14 mouse cellular contexts compared by ENCODE assay signal in the genomic region with DNA sequence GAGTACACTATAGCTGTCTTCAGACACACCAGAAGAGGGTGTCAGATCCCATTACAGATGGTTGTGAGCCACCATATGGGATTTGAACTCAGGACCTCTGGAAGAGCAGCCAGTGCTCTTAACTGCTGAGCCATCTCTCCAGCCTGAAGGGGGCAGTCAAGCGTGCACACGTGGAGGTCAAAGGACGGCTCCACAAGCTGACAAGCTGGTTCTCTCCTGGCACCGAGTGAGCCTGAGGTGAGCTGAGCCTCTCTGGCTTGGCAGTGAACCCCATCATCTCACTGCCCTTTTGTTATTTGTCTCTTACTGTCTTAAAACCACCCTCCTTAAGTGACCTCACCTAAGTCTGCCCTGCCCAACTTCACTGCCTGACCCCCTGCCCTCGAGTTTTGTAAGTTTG. TPM values are rescaled to one million over a fixed set of nuclear protein-coding genes. Genes with fewer than 3 reads are reported as not detected.
A peak's percentile ranks its signal among the peaks of the same experiment; 100 is the strongest.
DNase-seq lines count a peak whose midpoint lies in the region; ATAC-seq and TF ChIP-seq lines count a peak whose summit lies in the region.
"Had no signal": no experiment of that assay in that cellular context is flagged by ENCODE, and none has a peak within 500 bp of the region (broad histone marks: within the 10 kb centered on the region; RNA-seq: fewer than 3 reads in every experiment).

No protein-coding gene starts in this region.

- DNase-seq in testis, postnatal 14 days (ENCODE audit: low spot score) = no peak
- peak; percentile 80 for DNase-seq in ZHBTc4 (ENCODE audit: low read depth, low spot score)
- no peak for DNase-seq in heart, postnatal 10 days
- DNase-seq in layer of hippocampus, postnatal 36 days = no peak
- DNase-seq: adrenal gland, postnatal 14 days; lung, postnatal 4 days had no signal

- H3K4me2 ChIP-seq in intestine, postnatal 0 days (replicated peaks; ENCODE audit: low read depth) = no peak overlapping the region
- no peak overlapping the region for H3K4me2 ChIP-seq in intestine, embryonic 16.5 days (ENCODE audit: low read depth, low read length)
- H3K4me2 ChIP-seq in myocyte (ENCODE audit: low read depth) = no peak overlapping the region
- H3K4me2 ChIP-seq: heart, embryonic 13.5 days; intestine, embryonic 15.5 days had no signal

- no peak overlapping the region for H3K27ac ChIP-seq in intestine, postnatal 0 days (ENCODE audit: low read depth, low read length)
- no peak overlapping the region for H3K27ac ChIP-seq in intestine, embryonic 16.5 days (ENCODE audit: low read length)
- no peak overlapping the region for H3K27ac ChIP-seq in testis, adult 2 months (ENCODE audit: control insufficient read depth, insufficient read depth, low read depth, low read length)
- H3K27ac ChIP-seq: intestine, embryonic 15.5 days had no signal

- no peak for ATAC-seq in intestine, postnatal 0 days
- no peak for ATAC-seq in intestine, embryonic 16.5 days
- ATAC-seq: intestine, embryonic 15.5 days had no signal

- H3K36me3 ChIP-seq in intestine, postnatal 0 days (ENCODE audit: control insufficient read depth, insufficient read depth) = peaks cover 26% of the 10 kb centered on the region
- H3K36me3 ChIP-seq in intestine, embryonic 16.5 days (ENCODE audit: control insufficient read depth, insufficient read depth, low read length) = peaks cover 12% of the 10 kb centered on the region
- peaks cover 5% of the 10 kb centered on the region for H3K36me3 ChIP-seq in testis, adult 2 months (ENCODE audit: control insufficient read depth, insufficient read depth, low read length)
- peaks cover 22% of the 10 kb centered on the region for H3K36me3 ChIP-seq in myocyte (ENCODE audit: control insufficient read depth, insufficient read depth)

- H3ac ChIP-seq in myocyte (ENCODE audit: control insufficient read depth, insufficient read length) = no peak overlapping the region

- 0 out of 2 replicates have a peak, but pooled peaks cover 5% of the 10 kb centered on the region for H3K4me1 ChIP-seq in intestine, postnatal 0 days (replicated peaks; ENCODE audit: control insufficient read depth, insufficient read depth, low read length)
- H3K4me1 ChIP-seq in intestine, embryonic 16.5 days (ENCODE audit: control insufficient read depth, insufficient read depth, low read length) = peaks cover 10% of the 10 kb centered on the region
- H3K4me1 ChIP-seq in testis, adult 2 months (ENCODE audit: control insufficient read depth, insufficient read depth, low read length) = peaks cover 5% of the 10 kb centered on the region

- 35% methylated on average over 5 of the region's 5 CpGs for whole genome bisulfite sequencing in intestine, postnatal 0 days
- 49% methylated on average over 5 of the region's 5 CpGs for WGBS in intestine, embryonic 16.5 days

- no peak for TF ChIP-seq POLR2A in testis, adult 2 months (IDR thresholded peaks at IDR 0.05; ENCODE audit: control insufficient read depth, low read depth, low read length)
- no peak for TF ChIP-seq POLR2A in myocyte (IDR thresholded peaks at IDR 0.05; ENCODE audit: insufficient read length, low read depth)

- no peaks in the 10 kb centered on the region for H3K9me3 ChIP-seq in intestine, postnatal 0 days (ENCODE audit: control insufficient read depth)
- no peaks in the 10 kb centered on the region for H3K9me3 ChIP-seq in intestine, embryonic 16.5 days (ENCODE audit: control insufficient read depth, low read length)
- H3K9me3 ChIP-seq: heart, embryonic 13.5 days; intestine, embryonic 15.5 days had no signal

- H3K4me3 ChIP-seq in intestine, postnatal 0 days (ENCODE audit: low read depth, low read length) = no peak overlapping the region
- no peak overlapping the region for H3K4me3 ChIP-seq in intestine, embryonic 16.5 days (ENCODE audit: low read length)
- H3K4me3 ChIP-seq in testis, adult 2 months (ENCODE audit: control insufficient read depth, low read depth, low read length) = no peak overlapping the region
- no peak overlapping the region for H3K4me3 ChIP-seq in myocyte
- H3K4me3 ChIP-seq: heart, embryonic 13.5 days; intestine, embryonic 15.5 days had no signal

- peak; percentile 57 for TF ChIP-seq CTCF in intestine, postnatal 0 days (IDR thresholded peaks at IDR 0.05; ENCODE audit: low read depth)
- peak; percentile 8; the same call in 1 of the 2 replicates for TF ChIP-seq CTCF in testis, adult 2 months (IDR thresholded peaks at IDR 0.05; ENCODE audit: control insufficient read depth, insufficient read depth, insufficient replicate concordance, low read depth, low read length)

- H3K9ac ChIP-seq in intestine, postnatal 0 days (ENCODE audit: low read depth, low read length) = no peak overlapping the region
- no peak overlapping the region for H3K9ac ChIP-seq in intestine, embryonic 16.5 days (ENCODE audit: low read depth, low read length)
- H3K9ac ChIP-seq: intestine, embryonic 15.5 days had no signal

- intact Hi-C loops in heart, postnatal 10 days (cut with DNase I) = no loop called here

- H3K79me2 ChIP-seq in myocyte (ENCODE audit: control insufficient read depth, insufficient read depth) = peaks cover 13% of the 10 kb centered on the region

- H3K27me3 ChIP-seq in intestine, postnatal 0 days (replicated peaks; ENCODE audit: control insufficient read depth, insufficient read depth, low read length) = no peaks in the 10 kb centered on the region
- no peaks in the 10 kb centered on the region for H3K27me3 ChIP-seq in intestine, embryonic 16.5 days (replicated peaks; ENCODE audit: control insufficient read depth, insufficient read depth, low read length)
- no peaks in the 10 kb centered on the region for H3K27me3 ChIP-seq in testis, adult 2 months (ENCODE audit: control insufficient read depth, insufficient read depth, low read length)
- no peaks in the 10 kb centered on the region for H3K27me3 ChIP-seq in myocyte (ENCODE audit: control insufficient read depth, insufficient read depth, insufficient read length)
- H3K27me3 ChIP-seq: heart, embryonic 13.5 days; intestine, embryonic 15.5 days had no signal

TF ChIP-seq in myocyte, 11 proteins besides CTCF, POLR2A, EP300 and RAD21:
- TF ChIP-seq MYOG (IDR thresholded peaks at IDR 0.05; ENCODE audit: control insufficient read depth in 1 of 3, insufficient read depth in 1 of 3, insufficient read length in 2 of 3, low read depth in 2 of 3) = no peak
- TF ChIP-seq POLR2AphosphoS2 (IDR thresholded peaks at IDR 0.05; ENCODE audit: insufficient read length, low read depth) = peak; percentile 41

RNA-seq across cellular contexts. Expression of a gene that starts 4.2 kb away (rescaled TPM):
- 43.3 and 43.4 TPM in 2 replicates for polyA plus RNA-seq in intestine, postnatal 0 days (2015; fragmentation: Nextera tagmentation; extraction: Ambion mirVana)
- 56.6 and 57.4 TPM in 2 replicates for polyA plus RNA-seq in intestine, embryonic 16.5 days (2015; fragmentation: Nextera tagmentation; extraction: Ambion mirVana)
- 59.8 and 68.1 TPM in 2 replicates for polyA plus RNA-seq in testis, adult 2 months (2012; rRNA removed)
- polyA plus RNA-seq in myocyte (2012; fragmentation: generic; extraction: Trizol) = 142 TPM
- total RNA-seq in heart, postnatal 10 days (2021) = 100 to 1,000 TPM; 380 to 410 TPM
- total RNA-seq in layer of hippocampus, postnatal 36 days (2021) = 100 to 1,000 TPM; 564 to 566 TPM

RNA-seq across cellular contexts. Expression of a gene that starts 7.6 kb away (rescaled TPM):
- polyA plus RNA-seq in intestine, postnatal 0 days (2015; fragmentation: Nextera tagmentation; extraction: Ambion mirVana) = not detected in 2 replicates
- not detected in 2 replicates for polyA plus RNA-seq in intestine, embryonic 16.5 days (2015; fragmentation: Nextera tagmentation; extraction: Ambion mirVana)
- polyA plus RNA-seq in testis, adult 2 months (2012; rRNA removed) = not detected in 2 replicates
- not detected for polyA plus RNA-seq in myocyte (2012; fragmentation: generic; extraction: Trizol)
- 1 to 10 TPM in 1 of 2 experiments, not detected in 1; 1.0 TPM for total RNA-seq in heart, postnatal 10 days (2021)
- not detected for total RNA-seq in layer of hippocampus, postnatal 36 days (2021)
- total RNA-seq: adrenal gland, postnatal 14 days had no signal
- polyA plus RNA-seq: heart, embryonic 13.5 days; intestine, embryonic 15.5 days; limb, embryonic 11.5 days; stomach, embryonic 14.5 days had no signal

RNA-seq across cellular contexts. Expression of a gene that starts 9.0 kb away (rescaled TPM):
- polyA plus RNA-seq in intestine, postnatal 0 days (2015; fragmentation: Nextera tagmentation; extraction: Ambion mirVana) = 591 and 603 TPM in 2 replicates
- polyA plus RNA-seq in intestine, embryonic 16.5 days (2015; fragmentation: Nextera tagmentation; extraction: Ambion mirVana) = 853 and 934 TPM in 2 replicates
- polyA plus RNA-seq in testis, adult 2 months (2012; rRNA removed) = 262 and 331 TPM in 2 replicates
- 3,606 TPM for polyA plus RNA-seq in myocyte (2012; fragmentation: generic; extraction: Trizol)
- total RNA-seq in heart, postnatal 10 days (2021) = 100 to 1,000 TPM; 713 to 733 TPM
- total RNA-seq in layer of hippocampus, postnatal 36 days (2021) = 100 to 1,000 TPM; 444 to 462 TPM

RNA-seq across cellular contexts. Expression of a gene that starts 27.9 kb away (rescaled TPM):
- 1.2 and 1.4 TPM in 2 replicates for polyA plus RNA-seq in intestine, postnatal 0 days (2015; fragmentation: Nextera tagmentation; extraction: Ambion mirVana)
- 2.1 and 2.7 TPM in 2 replicates for polyA plus RNA-seq in intestine, embryonic 16.5 days (2015; fragmentation: Nextera tagmentation; extraction: Ambion mirVana)
- polyA plus RNA-seq in testis, adult 2 months (2012; rRNA removed) = 9.6 and 10.4 TPM in 2 replicates
- 3.0 TPM for polyA plus RNA-seq in myocyte (2012; fragmentation: generic; extraction: Trizol)
- under 1 TPM; 0.05 to 0.20 TPM for total RNA-seq in heart, postnatal 10 days (2021)
- 100 to 1,000 TPM; 310 to 319 TPM for total RNA-seq in layer of hippocampus, postnatal 36 days (2021)
